Mouse (Mus musculus): ENCODE results near the gene Msgn1. TPM values are rescaled to one million over a fixed set of nuclear protein-coding genes. Genes with fewer than 3 reads are reported as not detected.

Msgn1 gene
- polyA plus RNA-seq, 1 experiment = not detected

GRCm38 (mm10) chr12:11221524-11222330 lies 13.0 kb upstream of the Msgn1 start:
- TF ChIP-seq CTCF (IDR thresholded peaks at IDR 0.05; ENCODE audit: extremely low read depth, insufficient read depth, low read length) (no peak), POLR2A (IDR thresholded peaks at IDR 0.05; ENCODE audit: extremely low read depth, insufficient read depth, low read length) (no peak)
- Histone ChIP-seq H3K27ac (ENCODE audit: insufficient read depth, low read length) (no peak overlapping the region), H3K4me3 (ENCODE audit: insufficient read depth, low read length) (no peak overlapping the region), H3K4me1 (ENCODE audit: control insufficient read depth, insufficient read depth, low read length) (no peaks in the 10 kb centered on the region)

GRCm38 (mm10) chr12:11217726-11218250 lies 9.0 kb upstream of the Msgn1 start:
- no peak for TF ChIP-seq CTCF (IDR thresholded peaks at IDR 0.05; ENCODE audit: extremely low read depth, insufficient read depth, low read length)
- TF ChIP-seq POLR2A (IDR thresholded peaks at IDR 0.05; ENCODE audit: extremely low read depth, insufficient read depth, low read length) = no peak
- Histone ChIP-seq H3K27ac (ENCODE audit: insufficient read depth, low read length) (no peak overlapping the region), H3K4me3 (ENCODE audit: insufficient read depth, low read length) (no peak overlapping the region), H3K4me1 (ENCODE audit: control insufficient read depth, insufficient read depth, low read length) (no peaks in the 10 kb centered on the region)

- H3K4me3 ChIP-seq (ENCODE audit: insufficient read depth, low read length) = no peak overlapping the region
- no peak for TF ChIP-seq POLR2A (IDR thresholded peaks at IDR 0.05; ENCODE audit: extremely low read depth, insufficient read depth, low read length)
- no peak for TF ChIP-seq CTCF (IDR thresholded peaks at IDR 0.05; ENCODE audit: extremely low read depth, insufficient read depth, low read length)
- H3K4me1 ChIP-seq (ENCODE audit: control insufficient read depth, insufficient read depth, low read length) = no peaks in the 10 kb centered on the region
- H3K27ac ChIP-seq (ENCODE audit: insufficient read depth, low read length) = no peak overlapping the region
Measured at GRCm38 (mm10) chr12:11216454-11216853, 7.7 kb upstream of the Msgn1 start.

GRCm38 (mm10) chr12:11215555-11215954 lies 6.8 kb upstream of the Msgn1 start:
- Histone ChIP-seq H3K4me3 (ENCODE audit: insufficient read depth, low read length) (no peak overlapping the region), H3K4me1 (ENCODE audit: control insufficient read depth, insufficient read depth, low read length) (no peaks in the 10 kb centered on the region), H3K27ac (ENCODE audit: insufficient read depth, low read length) (no peak overlapping the region)
- TF ChIP-seq CTCF (IDR thresholded peaks at IDR 0.05; ENCODE audit: extremely low read depth, insufficient read depth, low read length) (no peak), POLR2A (IDR thresholded peaks at IDR 0.05; ENCODE audit: extremely low read depth, insufficient read depth, low read length) (no peak)

- TF ChIP-seq POLR2A (IDR thresholded peaks at IDR 0.05; ENCODE audit: extremely low read depth, insufficient read depth, low read length) (no peak), CTCF (IDR thresholded peaks at IDR 0.05; ENCODE audit: extremely low read depth, insufficient read depth, low read length) (no peak)
- no peak overlapping the region for H3K4me3 ChIP-seq (ENCODE audit: insufficient read depth, low read length)
- H3K27ac ChIP-seq (ENCODE audit: insufficient read depth, low read length) = no peak overlapping the region
- no peaks in the 10 kb centered on the region for H3K4me1 ChIP-seq (ENCODE audit: control insufficient read depth, insufficient read depth, low read length)
Measured at GRCm38 (mm10) chr12:11214776-11215175, 6.0 kb upstream of the Msgn1 start.

GRCm38 (mm10) chr12:11212881-11213280 lies 4.1 kb upstream of the Msgn1 start:
- Histone ChIP-seq H3K27ac (ENCODE audit: insufficient read depth, low read length) (no peak overlapping the region), H3K4me1 (ENCODE audit: control insufficient read depth, insufficient read depth, low read length) (no peaks in the 10 kb centered on the region), H3K4me3 (ENCODE audit: insufficient read depth, low read length) (no peak overlapping the region)
- TF ChIP-seq POLR2A (IDR thresholded peaks at IDR 0.05; ENCODE audit: extremely low read depth, insufficient read depth, low read length) (no peak), CTCF (IDR thresholded peaks at IDR 0.05; ENCODE audit: extremely low read depth, insufficient read depth, low read length) (no peak)

- H3K4me3 ChIP-seq (ENCODE audit: insufficient read depth, low read length) = no peak overlapping the region
- H3K27ac ChIP-seq (ENCODE audit: insufficient read depth, low read length) = no peak overlapping the region
- TF ChIP-seq CTCF (IDR thresholded peaks at IDR 0.05; ENCODE audit: extremely low read depth, insufficient read depth, low read length) (no peak), POLR2A (IDR thresholded peaks at IDR 0.05; ENCODE audit: extremely low read depth, insufficient read depth, low read length) (no peak)
- no peaks in the 10 kb centered on the region for H3K4me1 ChIP-seq (ENCODE audit: control insufficient read depth, insufficient read depth, low read length)
Measured at GRCm38 (mm10) chr12:11210361-11210760, 1.6 kb upstream of the Msgn1 start.

- Histone ChIP-seq H3K4me1 (ENCODE audit: control insufficient read depth, insufficient read depth, low read length) (no peaks in the 10 kb centered on the region), H3K4me3 (ENCODE audit: insufficient read depth, low read length) (no peak overlapping the region), H3K27ac (ENCODE audit: insufficient read depth, low read length) (no peak overlapping the region)
- TF ChIP-seq CTCF (IDR thresholded peaks at IDR 0.05; ENCODE audit: extremely low read depth, insufficient read depth, low read length) = no peak
- no peak for TF ChIP-seq POLR2A (IDR thresholded peaks at IDR 0.05; ENCODE audit: extremely low read depth, insufficient read depth, low read length)
Measured at GRCm38 (mm10) chr12:11209636-11210035, 864 bp upstream of the Msgn1 start.

- Histone ChIP-seq H3K27ac (ENCODE audit: insufficient read depth, low read length) (no peak overlapping the region), H3K4me3 (ENCODE audit: insufficient read depth, low read length) (no peak overlapping the region), H3K4me1 (ENCODE audit: control insufficient read depth, insufficient read depth, low read length) (no peaks in the 10 kb centered on the region)
- TF ChIP-seq POLR2A (IDR thresholded peaks at IDR 0.05; ENCODE audit: extremely low read depth, insufficient read depth, low read length) (no peak), CTCF (IDR thresholded peaks at IDR 0.05; ENCODE audit: extremely low read depth, insufficient read depth, low read length) (no peak)
Measured at GRCm38 (mm10) chr12:11206321-11206720, 2.5 kb downstream of the Msgn1 start.
